Mouse (Mus musculus): ENCODE measurements around the gene Rgl1.

GRCm38 (mm10) chr1:152624644-152625454 lies 141.3 kb downstream of the Rgl1 start:
- TF ChIP-seq POLR2A (IDR thresholded peaks at IDR 0.05; ENCODE audit: control insufficient read depth, low read depth, low read length) (no peak; the same call in 1 of the 2 replicates), CTCF (IDR thresholded peaks at IDR 0.05; ENCODE audit: control insufficient read depth, insufficient read depth, insufficient replicate concordance, low read depth, low read length) (no peak)
